Mouse (Mus musculus): Measurements from ENCODE around the gene 9030025P20Rik. TPM values are rescaled to one million over a fixed set of nuclear protein-coding genes. Genes with fewer than 3 reads are reported as not detected.
"Not testable (repeated sequence)": the region's sequence is repeated elsewhere in the genome, so short reads cannot be mapped to it uniquely, and the experiment has no call there.

The 9030025P20Rik gene
- polyA plus RNA-seq (2012; ENCODE audit: insufficient read depth, insufficient read length, low replicate concordance, missing spikeins): not detected in 2 replicates

- not testable (repeated sequence) for H3K27ac ChIP-seq (ENCODE audit: insufficient read depth, low read depth, low read length); H3K4me3 ChIP-seq (ENCODE audit: insufficient read depth, low read depth, low read length); H3K4me1 ChIP-seq (ENCODE audit: control insufficient read depth, insufficient read depth, low read length)
- WGBS: no CpG with 5 or more reads among the region's 60 CpGs
Observed at GRCm38 (mm10) chr17:14978362-14979038, at the start of gene 9030025P20Rik, which contains the start of gene Gm3417. Gene 9030025P20Rik, plus strand, starts transcription at chr17:14978468. Gene Gm3417, minus strand, starts transcription at chr17:14978790.

- 70% methylated on average over 5 of the region's 5 CpGs for WGBS
- TF ChIP-seq POLR2A (IDR thresholded peaks at IDR 0.05; ENCODE audit: insufficient read depth, low read depth, low read length) (no peak), CTCF (IDR thresholded peaks at IDR 0.05; ENCODE audit: insufficient read depth, low read depth, low read length) (no peak)
- no peak overlapping the region for H3K27ac ChIP-seq (ENCODE audit: insufficient read depth, low read depth, low read length)
- no peaks in the 10 kb centered on the region for H3K4me1 ChIP-seq (ENCODE audit: control insufficient read depth, insufficient read depth, low read length)
- H3K4me3 ChIP-seq (ENCODE audit: insufficient read depth, low read depth, low read length): no peak overlapping the region
Observed at GRCm38 (mm10) chr17:14928631-14929030, 49.6 kb upstream of the 9030025P20Rik start.

- Histone ChIP-seq H3K4me3 (ENCODE audit: insufficient read depth, low read depth, low read length) (no peak overlapping the region), H3K27ac (ENCODE audit: insufficient read depth, low read depth, low read length) (no peak overlapping the region), H3K4me1 (ENCODE audit: control insufficient read depth, insufficient read depth, low read length) (no peaks in the 10 kb centered on the region)
- TF ChIP-seq CTCF (IDR thresholded peaks at IDR 0.05; ENCODE audit: insufficient read depth, low read depth, low read length): no peak
- TF ChIP-seq POLR2A (IDR thresholded peaks at IDR 0.05; ENCODE audit: insufficient read depth, low read depth, low read length): no peak
- WGBS: 88% methylated on average over 7 of the region's 7 CpGs
Observed at GRCm38 (mm10) chr17:14930697-14931096, 47.6 kb upstream of the 9030025P20Rik start.

DNA sequence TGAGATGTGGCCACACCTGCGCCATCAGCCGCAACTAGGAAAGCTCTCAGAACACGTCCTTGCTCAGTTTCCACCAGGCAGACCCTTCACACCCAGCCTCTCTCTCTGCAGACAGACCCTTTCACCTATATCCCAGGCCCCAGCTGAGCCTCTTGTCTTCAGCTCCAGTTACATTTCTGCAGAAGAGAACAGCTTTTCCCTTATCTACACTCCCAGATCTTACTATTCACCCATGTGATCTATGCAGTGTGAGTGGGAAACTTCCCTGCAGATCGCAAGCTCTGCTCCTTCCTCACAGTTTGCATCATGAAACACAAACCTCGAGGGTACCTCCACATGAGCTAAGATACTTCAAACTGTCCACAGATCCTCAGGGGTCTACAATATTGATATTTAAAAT, 46.8 kb upstream of the 9030025P20Rik start:
- WGBS: 83% methylated on average over 5 of the region's 5 CpGs

GRCm38 (mm10) chr17:14935280-14935679, 43.0 kb upstream of the 9030025P20Rik start:
- not testable (repeated sequence) for H3K4me3 ChIP-seq (ENCODE audit: insufficient read depth, low read depth, low read length); H3K4me1 ChIP-seq (ENCODE audit: control insufficient read depth, insufficient read depth, low read length); H3K27ac ChIP-seq (ENCODE audit: insufficient read depth, low read depth, low read length)
- 77% methylated on average over 14 of the region's 14 CpGs for WGBS

More for the DNA sequence above, 46.8 kb upstream of the 9030025P20Rik start:
- no peaks in the 10 kb centered on the region for H3K4me1 ChIP-seq (ENCODE audit: control insufficient read depth, insufficient read depth, low read length)
- TF ChIP-seq POLR2A (IDR thresholded peaks at IDR 0.05; ENCODE audit: insufficient read depth, low read depth, low read length): no peak
- no peak for TF ChIP-seq CTCF (IDR thresholded peaks at IDR 0.05; ENCODE audit: insufficient read depth, low read depth, low read length)
- no peak overlapping the region for H3K4me3 ChIP-seq (ENCODE audit: insufficient read depth, low read depth, low read length)
- no peak overlapping the region for H3K27ac ChIP-seq (ENCODE audit: insufficient read depth, low read depth, low read length)

GRCm38 (mm10) chr17:14935841-14936605, 42.2 kb upstream of the 9030025P20Rik start:
- WGBS: 72% methylated on average over 5 of the region's 5 CpGs
- Histone ChIP-seq H3K27ac (ENCODE audit: insufficient read depth, low read depth, low read length) (no peak overlapping the region), H3K4me1 (ENCODE audit: control insufficient read depth, insufficient read depth, low read length) (no peaks in the 10 kb centered on the region), H3K4me3 (ENCODE audit: insufficient read depth, low read depth, low read length) (no peak overlapping the region)
- TF ChIP-seq POLR2A (IDR thresholded peaks at IDR 0.05; ENCODE audit: insufficient read depth, low read depth, low read length) (no peak), CTCF (IDR thresholded peaks at IDR 0.05; ENCODE audit: insufficient read depth, low read depth, low read length) (no peak)

- Histone ChIP-seq H3K4me1 (ENCODE audit: control insufficient read depth, insufficient read depth, low read length) (peaks cover 13% of the 10 kb centered on the region), H3K4me3 (ENCODE audit: insufficient read depth, low read depth, low read length) (peak overlapping the region; percentile 18)
- WGBS: 53% methylated on average over 6 of the region's 6 CpGs
- not testable (repeated sequence) for H3K27ac ChIP-seq (ENCODE audit: insufficient read depth, low read depth, low read length)
Observed at GRCm38 (mm10) chr17:14942181-14942580, 36.1 kb upstream of the 9030025P20Rik start.

DNA sequence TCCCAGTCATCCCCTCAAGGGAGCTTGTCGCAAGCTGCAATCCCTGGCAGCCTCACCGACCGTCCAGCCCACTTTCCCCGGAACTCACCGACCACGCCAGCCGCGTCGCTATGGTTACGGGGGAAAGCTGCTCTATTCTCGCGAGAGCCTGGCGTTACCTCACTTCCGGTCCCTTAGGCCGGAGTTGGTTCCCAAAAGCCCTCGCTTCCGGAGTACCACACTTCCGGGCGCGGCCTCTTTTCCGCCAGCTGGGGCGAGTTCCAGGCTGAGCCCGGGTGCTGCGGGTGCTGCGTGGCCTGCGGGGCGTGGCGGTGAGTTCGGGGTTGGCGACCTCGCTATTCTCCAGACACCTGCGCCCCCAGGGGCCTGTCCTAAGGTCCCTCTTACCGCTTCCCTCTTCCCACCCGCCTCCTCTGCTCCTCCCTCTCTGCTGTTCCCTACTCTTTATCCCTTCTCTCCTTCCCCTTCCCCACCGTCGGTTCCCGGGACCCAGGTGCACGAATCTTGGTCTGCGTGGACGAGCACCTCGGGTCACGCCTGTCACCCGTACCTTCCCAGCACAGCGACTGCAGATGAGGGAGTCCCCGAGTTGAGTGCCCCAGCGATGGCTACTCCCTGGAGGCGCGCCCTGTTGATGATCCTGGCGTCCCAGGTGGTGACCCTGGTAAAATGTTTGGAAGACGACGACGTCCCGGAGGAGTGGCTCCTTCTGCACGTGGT, 35.1 kb upstream of the 9030025P20Rik start, which contains the start of the genes Wdr27 and 1600012H06Rik:
Gene Wdr27, minus strand, starts transcription at position 150 of the 720 bp plus-strand sequence.
Gene 1600012H06Rik, plus strand, starts transcription at position 176 of the 720 bp plus-strand sequence.
- WGBS: under 1% methylated on average over 54 of the region's 54 CpGs
- 0 out of 2 replicates have a peak within 1 kb of the TSS, but pooled peaks have one; percentile 9 for H3K27ac ChIP-seq (ENCODE audit: insufficient read depth, low read depth, low read length)
- no peak for TF ChIP-seq CTCF (IDR thresholded peaks at IDR 0.05; ENCODE audit: insufficient read depth, low read depth, low read length)
- peak; percentile 58 for TF ChIP-seq POLR2A (IDR thresholded peaks at IDR 0.05; ENCODE audit: insufficient read depth, low read depth, low read length)
- H3K4me1 ChIP-seq (ENCODE audit: control insufficient read depth, insufficient read depth, low read length): peaks cover 13% of the 10 kb centered on the region
- H3K4me3 ChIP-seq (ENCODE audit: insufficient read depth, low read depth, low read length): peak within 1 kb of the TSS; percentile 65

GRCm38 (mm10) chr17:14943729-14944059, 34.6 kb upstream of the 9030025P20Rik start:
- TF ChIP-seq CTCF (IDR thresholded peaks at IDR 0.05; ENCODE audit: insufficient read depth, low read depth, low read length) (no peak), POLR2A (IDR thresholded peaks at IDR 0.05; ENCODE audit: insufficient read depth, low read depth, low read length) (no peak)

More at GRCm38 (mm10) chr17:14943729-14944059, 34.6 kb upstream of the 9030025P20Rik start:
- peak overlapping the region; percentile 65 for H3K4me3 ChIP-seq (ENCODE audit: insufficient read depth, low read depth, low read length)
- peaks cover 13% of the 10 kb centered on the region for H3K4me1 ChIP-seq (ENCODE audit: control insufficient read depth, insufficient read depth, low read length)
- 11% methylated on average over 16 of the region's 16 CpGs for whole genome bisulfite sequencing
- H3K27ac ChIP-seq (ENCODE audit: insufficient read depth, low read depth, low read length): no peak overlapping the region
